Mouse (Mus musculus) limb, embryonic 15.5 days (tissue): ENCODE results near the gene Gm20605. TPM values are rescaled to one million over a fixed set of nuclear protein-coding genes. Genes with fewer than 3 reads are reported as not detected.
A peak's percentile ranks its signal among the peaks of the same experiment; 100 is the strongest.

Experiments used
- ATAC-seq: fragments of 200-750 bp; cut with Nextera tagmentation; 2 replicates; pipeline ENCODE4 v1.8.0; 2017; ENCODE audit warnings: low read depth, moderate TSS enrichment; ENCODE audit not compliant: insufficient number of reproducible peaks, low FRiP score, low TSS enrichment
- H3K27ac ChIP-seq: fragments of 300-500 bp; sonication (generic); 2 replicates; pipeline ENCODE4 v1.5.1; 2015; ENCODE audit warnings: moderate library complexity, mild to moderate bottlenecking, inconsistent platforms
- H3K27me3 ChIP-seq: fragments of 300-500 bp; sonication (generic); 2 replicates; pipeline ENCODE4 v1.6.1; 2015; ENCODE audit warnings: inconsistent platforms
- H3K36me3 ChIP-seq: fragments of 300-500 bp; sonication (generic); 2 replicates; pipeline ENCODE4 v1.6.1; 2015; ENCODE audit warnings: inconsistent platforms
- H3K4me1 ChIP-seq: fragments of 300-500 bp; sonication (generic); 2 replicates; pipeline ENCODE4 v1.6.1; 2015; ENCODE audit warnings: inconsistent platforms
- H3K4me2 ChIP-seq: fragments of 300-500 bp; sonication (generic); 2 replicates; pipeline ENCODE4 v1.6.1; 2015; ENCODE audit warnings: mild to moderate bottlenecking, inconsistent platforms
- H3K4me3 ChIP-seq: fragments of 300-500 bp; sonication (generic); 2 replicates; pipeline ENCODE4 v1.5.1; 2015; ENCODE audit warnings: mild to moderate bottlenecking, inconsistent platforms
- H3K9ac ChIP-seq: fragments of 300-500 bp; sonication (generic); 2 replicates; pipeline ENCODE4 v1.6.1; 2015; ENCODE audit warnings: inconsistent platforms
- H3K9me3 ChIP-seq: fragments of 300-500 bp; sonication (generic); 2 replicates; pipeline ENCODE4 v1.6.1; 2016; ENCODE audit warnings: inconsistent platforms
- WGBS: fragments of 180-500 bp; shearing (Covaris S2); methylation state at CpG from one replicate; pipeline ENCODE4 v1.1.7; 2015; 5-methylcytosine and 5-hydroxymethylcytosine counted together
- polyA plus RNA-seq: library from polyadenylated mRNA; unstranded; fragments of >200 nt; fragmentation: Nextera tagmentation; extraction: Ambion mirVana; gene quantifications from 2 replicates; pipeline ENCODE4 v1.2.1, GENCODE M21; 2015

Gene Gm20605
- 8.0 and 8.5 TPM in 2 replicates for polyA plus RNA-seq

DNA sequence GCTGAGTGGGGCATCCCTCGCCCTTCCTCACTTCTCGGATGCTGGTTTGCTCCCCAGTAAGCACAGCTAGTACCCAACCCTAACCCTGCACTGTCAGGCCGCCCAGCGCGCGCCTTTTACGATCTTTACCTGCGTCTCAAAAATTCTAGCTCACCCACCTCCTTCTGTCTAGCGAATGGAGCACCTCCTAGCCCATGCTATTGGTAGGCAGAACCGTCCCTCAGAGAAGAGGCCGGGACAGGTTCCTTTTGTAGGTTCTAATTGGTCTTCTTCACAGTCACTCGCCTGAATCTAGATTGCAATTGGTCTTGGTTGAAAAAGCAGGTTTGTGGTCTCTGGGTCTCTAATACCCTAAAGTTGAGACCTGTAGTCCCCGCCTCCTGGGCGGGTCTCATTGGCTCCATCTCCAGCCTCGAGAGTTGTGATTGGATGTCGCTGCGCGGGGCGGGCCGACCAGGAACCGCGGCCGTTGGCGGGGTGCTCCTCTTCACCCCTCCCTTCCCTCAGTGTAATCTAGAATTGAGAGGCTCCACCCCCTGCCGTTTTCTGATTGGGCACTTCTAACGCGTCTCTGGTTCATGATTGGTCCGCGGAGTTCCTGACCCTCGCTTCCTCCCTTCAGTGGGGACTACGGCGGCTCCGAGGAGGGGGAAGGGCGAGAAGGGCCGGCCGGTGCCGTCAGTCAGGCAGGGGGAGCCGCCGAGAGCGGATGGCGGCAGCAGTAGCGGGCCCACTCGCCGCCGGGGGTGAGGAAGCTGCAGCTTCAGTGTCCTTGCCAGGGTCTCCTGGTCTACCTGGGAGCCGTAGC is at the start of gene Gm20605, which contains the start of the genes Fbxo24 and Lrch4:
Gm20605 (plus strand) TSS at position 678 of the 808 bp plus-strand sequence.
Fbxo24 (minus strand) TSS at position 505 of the 808 bp plus-strand sequence.
Lrch4 (plus strand) TSS at position 624 of the 808 bp plus-strand sequence.
- ATAC-seq: peak; percentile 98
- Histone ChIP-seq H3K36me3 (peaks cover 4% of the 10 kb centered on the region), H3K4me2 (peak within 1 kb of the TSS; percentile 88), H3K4me1 (peaks cover 46% of the 10 kb centered on the region), H3K9me3 (no peaks in the 10 kb centered on the region), H3K4me3 (peak within 1 kb of the TSS; percentile 98), H3K27me3 (no peaks in the 10 kb centered on the region), H3K9ac (peak within 1 kb of the TSS; percentile 79), H3K27ac (peak within 1 kb of the TSS; percentile 91)
- WGBS: under 1% methylated on average over 46 of the region's 46 CpGs

GRCm38 (mm10) chr5:137580246-137580645 is 48.7 kb upstream of the Gm20605 start:
- Histone ChIP-seq H3K9me3 (no peaks in the 10 kb centered on the region), H3K4me2 (no peak overlapping the region), H3K4me1 (peaks cover 22% of the 10 kb centered on the region; the same call in 1 of the 2 replicates), H3K4me3 (no peak overlapping the region), H3K27ac (no peak overlapping the region), H3K27me3 (peaks cover 16% of the 10 kb centered on the region), H3K36me3 (no peaks in the 10 kb centered on the region), H3K9ac (no peak overlapping the region)
- no peak for ATAC-seq
- WGBS: 79% methylated on average over 6 of the region's 6 CpGs

DNA sequence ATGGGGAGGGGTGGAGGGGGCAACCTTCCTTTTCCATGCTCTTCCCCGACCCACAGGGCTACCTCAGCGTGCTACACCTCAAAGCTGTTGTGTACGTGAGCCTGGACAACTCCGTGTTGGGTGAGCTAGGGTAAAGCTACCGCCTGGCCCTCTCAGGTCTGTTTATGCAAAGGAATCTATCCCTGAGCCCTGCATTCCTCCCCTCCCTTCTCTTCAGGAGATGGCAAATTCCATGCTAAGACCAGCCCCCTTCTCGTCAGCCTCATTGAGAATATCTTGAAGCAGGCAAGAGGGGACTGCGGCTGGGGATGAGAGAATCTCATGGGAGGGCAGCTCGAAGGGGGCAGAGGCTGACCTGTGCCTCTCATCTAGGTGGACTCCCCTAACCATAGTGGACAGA is 46.3 kb upstream of the Gm20605 start:
- WGBS: 28% methylated on average over 8 of the region's 8 CpGs
- H3K4me3 ChIP-seq: no peak overlapping the region

GRCm38 (mm10) chr5:137583670-137584169 is 45.3 kb upstream of the Gm20605 start:
- peaks cover 22% of the 10 kb centered on the region; the same call in 1 of the 2 replicates for H3K4me1 ChIP-seq
- peaks cover 16% of the 10 kb centered on the region for H3K27me3 ChIP-seq
- 17% methylated on average over 27 of the region's 27 CpGs for WGBS
- no peaks in the 10 kb centered on the region for H3K9me3 ChIP-seq
- H3K27ac ChIP-seq: peak overlapping the region; percentile 50
- H3K4me3 ChIP-seq: peak overlapping the region; percentile 40
- 0 out of 2 replicates have a peak, but pooled peaks have one; percentile 37 for ATAC-seq
- no peaks in the 10 kb centered on the region for H3K36me3 ChIP-seq
- peak overlapping the region; percentile 62 for H3K4me2 ChIP-seq
- 0 out of 2 replicates have a peak overlapping the region, but pooled peaks have one; percentile 0 for H3K9ac ChIP-seq

More for the DNA sequence above, 46.3 kb upstream of the Gm20605 start:
- no peak for ATAC-seq
- no peak overlapping the region for H3K4me2 ChIP-seq
- no peak overlapping the region for H3K27ac ChIP-seq
- peaks cover 22% of the 10 kb centered on the region; the same call in 1 of the 2 replicates for H3K4me1 ChIP-seq
- no peak overlapping the region for H3K9ac ChIP-seq
- H3K9me3 ChIP-seq: no peaks in the 10 kb centered on the region
- peaks cover 16% of the 10 kb centered on the region for H3K27me3 ChIP-seq
- no peaks in the 10 kb centered on the region for H3K36me3 ChIP-seq

- Histone ChIP-seq H3K36me3 (no peaks in the 10 kb centered on the region), H3K4me3 (no peak overlapping the region), H3K9me3 (no peaks in the 10 kb centered on the region), H3K27ac (no peak overlapping the region), H3K9ac (no peak overlapping the region), H3K4me1 (peaks cover 22% of the 10 kb centered on the region; the same call in 1 of the 2 replicates), H3K4me2 (no peak overlapping the region), H3K27me3 (peaks cover 16% of the 10 kb centered on the region)
- 31% methylated on average over 8 of the region's 8 CpGs for WGBS
- no peak for ATAC-seq
Observed at GRCm38 (mm10) chr5:137584976-137585375, 44.0 kb upstream of the Gm20605 start.

- Histone ChIP-seq H3K9ac (no peak overlapping the region), H3K9me3 (no peaks in the 10 kb centered on the region), H3K27me3 (no peaks in the 10 kb centered on the region), H3K27ac (no peak overlapping the region), H3K4me3 (no peak overlapping the region), H3K4me1 (no peaks in the 10 kb centered on the region), H3K36me3 (no peaks in the 10 kb centered on the region), H3K4me2 (no peak overlapping the region)
- no peak for ATAC-seq
- WGBS: 74% methylated on average over 5 of the region's 5 CpGs
Observed at GRCm38 (mm10) chr5:137590507-137590906, 38.5 kb upstream of the Gm20605 start.

- no peak overlapping the region for H3K4me2 ChIP-seq
- 83% methylated on average over 7 of the region's 7 CpGs for WGBS
- H3K9ac ChIP-seq: no peak overlapping the region
- H3K36me3 ChIP-seq: peaks cover 12% of the 10 kb centered on the region
- no peaks in the 10 kb centered on the region for H3K27me3 ChIP-seq
- H3K9me3 ChIP-seq: no peaks in the 10 kb centered on the region
- H3K4me3 ChIP-seq: no peak overlapping the region
- H3K27ac ChIP-seq: no peak overlapping the region
- H3K4me1 ChIP-seq: peaks cover 14% of the 10 kb centered on the region
- ATAC-seq: no peak
Observed at GRCm38 (mm10) chr5:137595921-137596320, 33.1 kb upstream of the Gm20605 start.

- WGBS: 35% methylated on average over 29 of the region's 30 CpGs
- H3K4me2 ChIP-seq: 0 out of 2 replicates have a peak overlapping the region, but pooled peaks have one; percentile 20
- peaks cover 14% of the 10 kb centered on the region for H3K4me1 ChIP-seq
- peak overlapping the region; percentile 7; the same call in 1 of the 2 replicates for H3K4me3 ChIP-seq
- no peak for ATAC-seq
- no peaks in the 10 kb centered on the region for H3K27me3 ChIP-seq
- H3K9ac ChIP-seq: no peak overlapping the region
- H3K27ac ChIP-seq: no peak overlapping the region
- peaks cover 12% of the 10 kb centered on the region for H3K36me3 ChIP-seq
- H3K9me3 ChIP-seq: no peaks in the 10 kb centered on the region
Observed at GRCm38 (mm10) chr5:137596601-137597261, 32.2 kb upstream of the Gm20605 start.

GRCm38 (mm10) chr5:137597625-137598024 is 31.4 kb upstream of the Gm20605 start:
- no peak for ATAC-seq
- Histone ChIP-seq H3K9me3 (no peaks in the 10 kb centered on the region), H3K9ac (no peak overlapping the region), H3K36me3 (peaks cover 12% of the 10 kb centered on the region), H3K27me3 (no peaks in the 10 kb centered on the region), H3K4me3 (no peak overlapping the region), H3K27ac (no peak overlapping the region), H3K4me1 (peaks cover 18% of the 10 kb centered on the region), H3K4me2 (no peak overlapping the region)
- 93% methylated on average over 6 of the region's 6 CpGs for whole genome bisulfite sequencing

DNA sequence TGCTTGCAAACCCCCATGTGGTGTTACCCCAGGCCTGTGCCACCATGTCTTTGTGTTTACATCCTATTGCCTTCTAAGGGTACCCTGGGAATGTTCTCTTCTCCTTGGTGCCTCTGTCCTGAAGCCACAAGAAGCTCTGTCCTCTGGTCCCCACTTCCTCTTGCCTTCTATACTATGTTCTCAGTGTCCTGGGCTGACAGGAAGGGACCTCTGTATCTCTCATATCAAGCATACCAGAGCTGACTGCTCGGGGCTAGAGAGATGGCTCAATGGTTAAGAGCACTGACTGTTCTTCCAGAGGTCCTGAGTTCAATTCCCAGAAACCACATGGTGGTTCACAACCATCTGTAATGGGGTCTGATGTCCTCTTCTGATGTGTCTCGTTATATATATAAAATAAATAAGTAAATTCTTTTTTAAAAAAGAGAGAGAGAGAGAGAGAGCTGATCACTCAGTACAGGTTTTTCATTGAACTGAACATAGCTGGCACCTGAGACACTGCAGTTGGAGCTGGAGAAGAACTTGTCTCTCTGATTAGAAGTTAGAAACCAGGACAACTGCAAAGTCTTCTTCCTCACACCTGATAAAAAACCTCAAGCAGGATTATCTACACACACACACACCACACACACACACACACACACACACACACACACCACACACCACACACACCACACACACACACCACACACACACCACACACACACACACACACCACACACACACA is 30.7 kb upstream of the Gm20605 start:
- Histone ChIP-seq H3K4me3 (no peak overlapping the region), H3K9ac (no peak overlapping the region), H3K4me2 (no peak overlapping the region), H3K27me3 (no peaks in the 10 kb centered on the region), H3K36me3 (peaks cover 12% of the 10 kb centered on the region), H3K9me3 (no peaks in the 10 kb centered on the region), H3K4me1 (peaks cover 20% of the 10 kb centered on the region), H3K27ac (no peak overlapping the region)
- WGBS: 88% methylated on average over 2 of the region's 2 CpGs
- ATAC-seq: no peak

GRCm38 (mm10) chr5:137599600-137599999 is 29.4 kb upstream of the Gm20605 start:
- H3K27ac ChIP-seq: no peak overlapping the region
- WGBS: 68% methylated on average over 9 of the region's 9 CpGs
- no peaks in the 10 kb centered on the region for H3K9me3 ChIP-seq
- H3K27me3 ChIP-seq: no peaks in the 10 kb centered on the region
- peaks cover 17% of the 10 kb centered on the region for H3K36me3 ChIP-seq
- peak overlapping the region; percentile 82; the same call in 1 of the 2 replicates for H3K9ac ChIP-seq
- H3K4me1 ChIP-seq: peaks cover 20% of the 10 kb centered on the region
- ATAC-seq: no peak
- H3K4me2 ChIP-seq: peak overlapping the region; percentile 86
- H3K4me3 ChIP-seq: peak overlapping the region; percentile 73
